Mouse (Mus musculus) urinary bladder, postnatal 0 days (tissue): Measurements from ENCODE around the gene Mlana. TPM values are rescaled to one million over a fixed set of nuclear protein-coding genes. Genes with fewer than 3 reads are reported as not detected.

Source experiments
- polyA plus RNA-seq: library from polyadenylated mRNA; unstranded; fragments of >200 nt; fragmentation: Nextera tagmentation; extraction: Ambion mirVana; gene quantifications from 2 replicates; pipeline ENCODE4 v1.2.1, GENCODE M21; 2015

Gene Mlana
- polyA plus RNA-seq: 0.14 TPM in 1 of 2 replicates, not detected in the other

GRCm38 (mm10) chr19:29697245-29697874 is at the start of gene Mlana:
Gene Mlana, plus strand, starts transcription at chr19:29697824.

Other genes starting within 250 kb of the Mlana start
- gene Ric1, start 175.5 kb upstream of the Mlana start, polyA plus RNA-seq: 8.0 and 8.6 TPM in 2 replicates
- 54.8 and 64.5 TPM in 2 replicates for gene Ermp1, start 49.4 kb upstream of the Mlana start, polyA plus RNA-seq
- gene 9930021J03Rik, start 108.2 kb downstream of the Mlana start, polyA plus RNA-seq: 2.4 and 2.8 TPM in 2 replicates
- 7.7 and 9.5 TPM in 2 replicates for gene Ranbp6, start 115.2 kb downstream of the Mlana start, polyA plus RNA-seq
- 16.1 and 20.0 TPM in 2 replicates for gene Il33, start 227.3 kb downstream of the Mlana start, polyA plus RNA-seq